Mouse (Mus musculus) layer of hippocampus, postnatal 10 days (tissue): ENCODE measurements around the gene Lgals4. TPM values are rescaled to one million over a fixed set of nuclear protein-coding genes. Genes with fewer than 3 reads are reported as not detected.

ENCODE experiments used
- DNase-seq, 2 experiments: peaks; one replicate each; pipeline ENCODE4 v3.0.0; 2021; ENCODE audit warnings: low spot score in 2 of 2
- total RNA-seq, 2 experiments: library from RNA; stranded (reverse); gene quantifications; 2 replicates each; pipeline ENCODE4 v1.2.3; 2021

Lgals4 gene
- total RNA-seq, 2 experiments from 2014 or later = 2.1 to 2.7 TPM

- DNase-seq = no peak
These were observed 25.3 kb upstream of the Lgals4 start, which contains the start of gene Hnrnpl for GRCm38 (mm10) chr7:28808221-28808941. TSS of gene Hnrnpl (plus strand) at chr7:28808541.

GRCm38 (mm10) chr7:28808957-28809393 lies 24.7 kb upstream of the Lgals4 start:
- peak; percentile 94 to 97 for DNase-seq

GRCm38 (mm10) chr7:28809401-28810089 lies 24.1 kb upstream of the Lgals4 start:
- DNase-seq = peak; percentile 63 to 67

GRCm38 (mm10) chr7:28810107-28811066 lies 23.3 kb upstream of the Lgals4 start:
- DNase-seq = peak; percentile 99

GRCm38 (mm10) chr7:28811228-28811627 lies 22.4 kb upstream of the Lgals4 start:
- DNase-seq = peak; percentile 93 to 95

- no peak for DNase-seq
These were observed 21.9 kb upstream of the Lgals4 start for GRCm38 (mm10) chr7:28811640-28812275.

GRCm38 (mm10) chr7:28812436-28812835 lies 21.2 kb upstream of the Lgals4 start:
- peak in 1 of 2 experiments; percentile 13 for DNase-seq

GRCm38 (mm10) chr7:28812949-28813348 lies 20.7 kb upstream of the Lgals4 start:
- no peak for DNase-seq

GRCm38 (mm10) chr7:28814306-28815034 lies 19.2 kb upstream of the Lgals4 start:
- DNase-seq = no peak

- DNase-seq = no peak
These were observed 18.4 kb upstream of the Lgals4 start for GRCm38 (mm10) chr7:28815230-28815629.

GRCm38 (mm10) chr7:28816201-28816600 lies 17.5 kb upstream of the Lgals4 start:
- peak in 1 of 2 experiments; percentile 12 for DNase-seq

GRCm38 (mm10) chr7:28816920-28817319 lies 16.7 kb upstream of the Lgals4 start:
- DNase-seq = peak in 1 of 2 experiments; percentile 21

GRCm38 (mm10) chr7:28817524-28817923 lies 16.1 kb upstream of the Lgals4 start:
- DNase-seq = peak in 1 of 2 experiments; percentile 13

- DNase-seq = no peak
These were observed 15.7 kb upstream of the Lgals4 start for GRCm38 (mm10) chr7:28817957-28818356.

- peak in 1 of 2 experiments; percentile 13 for DNase-seq
These were observed 15.2 kb upstream of the Lgals4 start for GRCm38 (mm10) chr7:28818436-28818835.

GRCm38 (mm10) chr7:28818861-28819452 lies 14.7 kb upstream of the Lgals4 start:
- no peak for DNase-seq

GRCm38 (mm10) chr7:28819571-28819970 lies 14.1 kb upstream of the Lgals4 start:
- DNase-seq = no peak

- DNase-seq = no peak
These were observed 13.0 kb upstream of the Lgals4 start for GRCm38 (mm10) chr7:28820358-28821260.
